Mouse (Mus musculus): ENCODE results near the gene Cidec.

- TF ChIP-seq POLR2A (IDR thresholded peaks at IDR 0.05; ENCODE audit: insufficient read length, low read depth): no peak
- TF ChIP-seq USF1 (IDR thresholded peaks at IDR 0.05; ENCODE audit: low read depth): no peak
- no peak for TF ChIP-seq MYOG (IDR thresholded peaks at IDR 0.05; ENCODE audit: control insufficient read depth in 1 of 3, insufficient read depth in 1 of 3, insufficient read length in 2 of 3, low read depth in 2 of 3)
- TF ChIP-seq E2F4 (IDR thresholded peaks at IDR 0.05; ENCODE audit: insufficient read depth): no peak
- no peak for TF ChIP-seq MYOD1 (IDR thresholded peaks at IDR 0.05; ENCODE audit: control insufficient read depth in 1 of 3, insufficient read length in 2 of 3, low read depth in 2 of 3)
- TF ChIP-seq TCF3 (IDR thresholded peaks at IDR 0.05; ENCODE audit: insufficient read length, low read depth): no peak
- TF ChIP-seq POLR2AphosphoS2 (IDR thresholded peaks at IDR 0.05; ENCODE audit: insufficient read length, low read depth): no peak
- no peak for TF ChIP-seq CEBPB (IDR thresholded peaks at IDR 0.05; ENCODE audit: insufficient read depth, poor library complexity, severe bottlenecking)
- TF ChIP-seq MAX (IDR thresholded peaks at IDR 0.05; ENCODE audit: low read depth): no peak
- TF ChIP-seq REST (IDR thresholded peaks at IDR 0.05; ENCODE audit: insufficient read depth, insufficient read length): no peak
- TF ChIP-seq TCF12 (IDR thresholded peaks at IDR 0.05; ENCODE audit: insufficient read depth, poor library complexity, severe bottlenecking): no peak
Observed at GRCm38 (mm10) chr6:113441147-113441680, 5.7 kb upstream of the Cidec start.

All from myocyte (in vitro differentiated cells).